15 mouse cellular contexts compared by ENCODE assay signal in the genomic region with DNA sequence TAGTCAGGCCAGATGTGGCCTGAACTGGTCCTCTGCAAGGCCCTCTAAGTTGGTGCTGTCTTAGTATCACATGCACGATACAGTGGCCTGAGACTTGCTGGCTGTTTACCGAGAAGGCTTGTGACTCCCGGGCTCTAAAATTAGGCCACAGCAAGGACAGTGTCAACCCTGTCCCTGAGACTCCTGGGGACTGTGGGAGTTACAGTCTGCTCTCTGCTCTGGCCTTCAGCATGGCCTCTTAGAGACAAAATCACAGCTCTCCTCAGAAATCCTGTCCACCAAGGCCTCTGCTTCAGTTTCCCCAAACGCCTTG. TPM values are rescaled to one million over a fixed set of nuclear protein-coding genes. Genes with fewer than 3 reads are reported as not detected.
A peak's percentile ranks its signal among the peaks of the same experiment; 100 is the strongest.
DNase-seq lines count a peak whose midpoint lies in the region; ATAC-seq lines count a peak whose summit lies in the region.
"Had no signal": no experiment of that assay in that cellular context is flagged by ENCODE, and none has a peak within 500 bp of the region (broad histone marks: within the 10 kb centered on the region; RNA-seq: fewer than 3 reads in every experiment).

No protein-coding gene starts in this region.

- peak; percentile 59; the same call in 1 of the 2 replicates for ATAC-seq in heart, embryonic 16.5 days (replicated peaks; ENCODE audit: extremely low read depth, insufficient read depth, low FRiP score)
- no peak for ATAC-seq in neural tube, embryonic 15.5 days (ENCODE audit: low FRiP score)

- peaks cover 28% of the 10 kb centered on the region for H3K4me1 ChIP-seq in heart, embryonic 16.5 days (ENCODE audit: control insufficient read depth, insufficient read depth, low read length)
- peaks cover 17% of the 10 kb centered on the region for H3K4me1 ChIP-seq in neural tube, embryonic 15.5 days

- DNase-seq in adrenal gland, adult (ENCODE audit: inconsistent age in 2 of 2, low spot score in 1 of 2): peak; percentile 66 to 91
- DNase-seq in adrenal gland, postnatal 4 days (ENCODE audit: low spot score in 2 of 2): no peak
- DNase-seq in adipocyte (ENCODE audit: low spot score): peak; percentile 87
- DNase-seq in heart, adult 11 months: peak; percentile 98
- no peak for DNase-seq in cerebellum, adult 9-11 months
- DNase-seq in cerebellum, adult 18-20 months: no peak
- DNase-seq: cerebellum, adult 2 months; liver, embryonic 13.5 days; thymus, postnatal 14 days had no signal

- WGBS in heart, embryonic 16.5 days: 38% methylated on average over 4 of the region's 4 CpGs
- 77% methylated on average over 4 of the region's 4 CpGs for WGBS in neural tube, embryonic 15.5 days

- peak overlapping the region; percentile 58 for H3K27ac ChIP-seq in heart, embryonic 16.5 days (ENCODE audit: low read length)
- H3K27ac ChIP-seq in neural tube, embryonic 15.5 days (replicated peaks): no peak overlapping the region
- H3K27ac ChIP-seq: hindbrain, embryonic 15.5 days; kidney, embryonic 15.5 days; liver, embryonic 13.5 days had no signal

- H3K27me3 ChIP-seq in heart, embryonic 16.5 days (ENCODE audit: control insufficient read depth, insufficient read depth, low read length): peaks cover 21% of the 10 kb centered on the region
- peaks cover 31% of the 10 kb centered on the region for H3K27me3 ChIP-seq in neural tube, embryonic 15.5 days (replicated peaks)

- H3K9me3 ChIP-seq in heart, embryonic 16.5 days (replicated peaks; ENCODE audit: control insufficient read depth, low read length): no peaks in the 10 kb centered on the region
- no peaks in the 10 kb centered on the region for H3K9me3 ChIP-seq in neural tube, embryonic 15.5 days (replicated peaks)
- H3K9me3 ChIP-seq: hindbrain, embryonic 15.5 days; kidney, embryonic 15.5 days; liver, embryonic 13.5 days had no signal

- peak overlapping the region; percentile 12; the same call in 1 of the 2 replicates for H3K9ac ChIP-seq in heart, embryonic 16.5 days (ENCODE audit: low read length)
- no peak overlapping the region for H3K9ac ChIP-seq in neural tube, embryonic 15.5 days (replicated peaks)
- H3K9ac ChIP-seq: hindbrain, embryonic 15.5 days; kidney, embryonic 15.5 days; liver, embryonic 13.5 days had no signal

- no peak overlapping the region for H3K4me2 ChIP-seq in heart, embryonic 16.5 days (ENCODE audit: low read depth, low read length)
- no peak overlapping the region for H3K4me2 ChIP-seq in neural tube, embryonic 15.5 days
- H3K4me2 ChIP-seq: hindbrain, embryonic 15.5 days; kidney, embryonic 15.5 days; liver, embryonic 13.5 days had no signal

- no peak overlapping the region for H3K4me3 ChIP-seq in heart, embryonic 16.5 days (ENCODE audit: low read length)
- H3K4me3 ChIP-seq in neural tube, embryonic 15.5 days (replicated peaks): no peak overlapping the region
- H3K4me3 ChIP-seq: hindbrain, embryonic 15.5 days; kidney, embryonic 15.5 days; liver, embryonic 13.5 days had no signal

- H3K36me3 ChIP-seq in heart, embryonic 16.5 days (ENCODE audit: control insufficient read depth, insufficient read depth): no peaks in the 10 kb centered on the region
- H3K36me3 ChIP-seq in neural tube, embryonic 15.5 days: no peaks in the 10 kb centered on the region
- H3K36me3 ChIP-seq: hindbrain, embryonic 15.5 days; kidney, embryonic 15.5 days; liver, embryonic 13.5 days had no signal

RNA-seq across cellular contexts. Expression of gene Ppa1, which starts 20.5 kb away (rescaled TPM):
- total RNA-seq in adrenal gland, postnatal 4 days (2021): 10 to 100 TPM; 50.1 to 55.6 TPM
- polyA plus RNA-seq in heart, embryonic 16.5 days (2015; fragmentation: Nextera tagmentation; extraction: Ambion mirVana): 95.5 and 110 TPM in 2 replicates
- 200 and 209 TPM in 2 replicates for polyA plus RNA-seq in neural tube, embryonic 15.5 days (2015; fragmentation: Nextera tagmentation; extraction: Ambion mirVana)

RNA-seq across cellular contexts. Expression of gene Npffr1, which starts 32.6 kb away (rescaled TPM):
- under 1 TPM; 0.20 to 0.37 TPM for total RNA-seq in adrenal gland, postnatal 4 days (2021)
- polyA plus RNA-seq in heart, embryonic 16.5 days (2015; fragmentation: Nextera tagmentation; extraction: Ambion mirVana): not detected in 2 replicates
- 0.42 and 0.58 TPM in 2 replicates for polyA plus RNA-seq in neural tube, embryonic 15.5 days (2015; fragmentation: Nextera tagmentation; extraction: Ambion mirVana)
- total RNA-seq: monocyte, adult 5-6 weeks; neutrophil, adult 5-6 weeks had no signal

RNA-seq across cellular contexts. Expression of gene Sar1a, which starts 52.2 kb away (rescaled TPM):
- total RNA-seq in adrenal gland, postnatal 4 days (2021): 100 to 1,000 TPM; 184 to 192 TPM
- polyA plus RNA-seq in heart, embryonic 16.5 days (2015; fragmentation: Nextera tagmentation; extraction: Ambion mirVana): 164 and 182 TPM in 2 replicates
- 183 and 196 TPM in 2 replicates for polyA plus RNA-seq in neural tube, embryonic 15.5 days (2015; fragmentation: Nextera tagmentation; extraction: Ambion mirVana)

Comparison
In these comparisons a context has a peak if more than half of its experiments do, and no peak if none do; other contexts are left out.
1. DNase-seq: peak in adrenal gland, adult (2 of 2), adipocyte (single experiment) and heart, adult 11 months (single experiment); none in adrenal gland, postnatal 4 days (0 of 2), cerebellum, adult 9-11 months (single experiment) and cerebellum, adult 18-20 months (0 of 2).